Mouse (Mus musculus): ENCODE results near the gene Nkapd1. TPM values are rescaled to one million over a fixed set of nuclear protein-coding genes. Genes with fewer than 3 reads are reported as not detected.

The Nkapd1 gene
- polyA plus RNA-seq, 1 experiment from 2014 or later: 21.9 TPM

DNA sequence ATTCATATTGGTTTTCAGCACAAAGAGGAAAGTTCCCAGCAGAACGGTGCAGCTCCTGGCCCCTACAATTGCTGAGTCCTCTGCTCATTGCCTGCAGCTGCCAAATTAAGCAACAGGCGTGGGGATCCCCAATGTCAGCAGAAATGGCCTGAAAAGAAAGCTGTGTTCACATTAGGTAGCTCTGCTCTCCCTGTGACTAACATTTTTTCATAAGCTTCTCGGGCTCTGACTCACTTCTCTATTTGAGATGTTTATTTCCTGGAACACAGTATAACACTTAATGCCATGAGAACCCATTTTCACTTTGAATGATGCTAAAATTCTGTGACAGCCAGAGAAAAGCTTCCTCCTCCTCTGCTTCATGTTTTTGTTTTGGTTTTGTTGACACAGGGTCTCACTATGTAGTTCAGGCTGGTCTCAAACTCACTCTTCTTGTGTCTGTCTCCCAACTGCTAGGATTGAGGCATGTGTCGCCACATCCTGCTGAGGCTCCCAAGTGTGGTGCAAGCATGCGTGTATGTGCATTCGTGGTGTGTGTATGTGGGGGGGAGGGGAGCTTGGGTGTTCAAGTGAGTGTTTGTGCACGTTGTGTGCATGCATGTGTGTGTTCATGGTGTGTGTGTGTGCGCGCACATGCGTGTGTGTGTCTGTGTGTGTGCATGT is 26.3 kb downstream of the Nkapd1 start:
- no peak for ATAC-seq (ENCODE audit: low read depth)
- WGBS: 76% methylated on average over 10 of the region's 10 CpGs
- Histone ChIP-seq H3K4me2 (ENCODE audit: low read depth, low read length) (no peak overlapping the region), H3K4me1 (ENCODE audit: control insufficient read depth, insufficient read depth, low read length) (no peaks in the 10 kb centered on the region), H3K27ac (ENCODE audit: low read depth, low read length) (no peak overlapping the region), H3K4me3 (ENCODE audit: low read depth, low read length) (no peak overlapping the region), H3K36me3 (ENCODE audit: control insufficient read depth, insufficient read depth, low read length) (peaks cover 11% of the 10 kb centered on the region), H3K9ac (replicated peaks; ENCODE audit: low read depth, low read length) (no peak overlapping the region), H3K27me3 (ENCODE audit: control insufficient read depth, insufficient read depth, low read length) (no peaks in the 10 kb centered on the region), H3K9me3 (ENCODE audit: control insufficient read depth, low read length) (no peaks in the 10 kb centered on the region)

DNA sequence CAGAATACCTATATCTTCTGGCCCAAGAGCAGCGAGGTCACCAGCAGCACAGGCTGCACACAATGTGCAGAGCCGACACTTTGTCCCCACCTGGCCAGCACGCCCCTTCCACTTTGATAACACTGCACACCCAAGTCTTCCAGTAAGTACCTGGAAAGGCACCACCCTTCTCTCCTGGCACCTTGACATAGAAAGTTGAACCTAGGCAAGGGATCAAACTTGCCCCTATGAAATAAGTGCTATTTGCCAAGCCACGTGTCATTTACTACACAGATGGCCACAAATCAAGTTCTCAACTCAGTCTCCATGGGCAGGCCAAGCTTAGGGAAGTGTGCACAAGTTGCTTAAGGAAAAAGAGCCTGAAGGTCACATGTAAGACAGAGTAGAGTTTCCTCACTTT is 30.3 kb downstream of the Nkapd1 start:
- Histone ChIP-seq H3K4me1 (ENCODE audit: control insufficient read depth, insufficient read depth, low read length) (no peaks in the 10 kb centered on the region), H3K9ac (replicated peaks; ENCODE audit: low read depth, low read length) (no peak overlapping the region), H3K36me3 (ENCODE audit: control insufficient read depth, insufficient read depth, low read length) (no peaks in the 10 kb centered on the region), H3K27me3 (ENCODE audit: control insufficient read depth, insufficient read depth, low read length) (no peaks in the 10 kb centered on the region), H3K4me3 (ENCODE audit: low read depth, low read length) (no peak overlapping the region), H3K9me3 (ENCODE audit: control insufficient read depth, low read length) (no peaks in the 10 kb centered on the region), H3K4me2 (ENCODE audit: low read depth, low read length) (no peak overlapping the region), H3K27ac (ENCODE audit: low read depth, low read length) (no peak overlapping the region)
- ATAC-seq (ENCODE audit: low read depth): no peak
- WGBS: 87% methylated on average over 4 of the region's 4 CpGs

DNA sequence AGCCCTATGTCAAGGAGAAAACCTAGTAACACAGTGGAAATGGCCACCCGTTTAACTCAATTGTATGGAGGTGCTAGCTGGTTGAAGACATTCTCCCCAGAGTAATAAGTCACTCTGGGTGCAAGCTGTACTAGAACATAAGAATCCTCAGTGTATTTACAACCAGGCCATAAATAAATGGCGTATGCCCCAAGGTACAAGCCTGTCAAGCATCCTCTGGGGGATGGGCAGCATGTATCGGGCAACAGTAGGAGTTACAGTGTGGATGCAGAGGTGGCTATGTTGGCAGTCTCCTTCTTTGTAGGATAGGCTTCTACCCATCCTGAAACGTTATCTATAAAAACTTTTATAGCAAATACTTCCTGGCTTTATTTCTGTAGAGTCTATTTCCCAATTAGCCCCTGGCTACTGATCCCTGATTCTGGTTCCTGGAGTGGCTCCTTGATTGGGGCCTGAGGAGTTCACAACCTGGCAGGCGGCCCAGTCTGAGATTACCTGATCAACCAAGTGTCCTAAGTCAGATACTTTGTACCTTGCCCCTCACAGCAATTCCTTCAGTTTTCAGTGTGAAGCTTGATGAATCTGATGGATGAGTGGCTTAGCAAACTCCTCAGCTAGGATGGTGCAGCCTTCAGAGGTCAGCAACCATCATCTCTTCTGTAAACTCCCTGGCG is 32.0 kb downstream of the Nkapd1 start:
- H3K9ac ChIP-seq (replicated peaks; ENCODE audit: low read depth, low read length): no peak overlapping the region
- H3K9me3 ChIP-seq (ENCODE audit: control insufficient read depth, low read length): no peaks in the 10 kb centered on the region
- no peaks in the 10 kb centered on the region for H3K36me3 ChIP-seq (ENCODE audit: control insufficient read depth, insufficient read depth, low read length)
- no peak overlapping the region for H3K4me2 ChIP-seq (ENCODE audit: low read depth, low read length)
- H3K4me3 ChIP-seq (ENCODE audit: low read depth, low read length): no peak overlapping the region
- H3K4me1 ChIP-seq (ENCODE audit: control insufficient read depth, insufficient read depth, low read length): no peaks in the 10 kb centered on the region
- 77% methylated on average over 6 of the region's 6 CpGs for WGBS
- no peak overlapping the region for H3K27ac ChIP-seq (ENCODE audit: low read depth, low read length)
- H3K27me3 ChIP-seq (ENCODE audit: control insufficient read depth, insufficient read depth, low read length): no peaks in the 10 kb centered on the region
- no peak for ATAC-seq (ENCODE audit: low read depth)

DNA sequence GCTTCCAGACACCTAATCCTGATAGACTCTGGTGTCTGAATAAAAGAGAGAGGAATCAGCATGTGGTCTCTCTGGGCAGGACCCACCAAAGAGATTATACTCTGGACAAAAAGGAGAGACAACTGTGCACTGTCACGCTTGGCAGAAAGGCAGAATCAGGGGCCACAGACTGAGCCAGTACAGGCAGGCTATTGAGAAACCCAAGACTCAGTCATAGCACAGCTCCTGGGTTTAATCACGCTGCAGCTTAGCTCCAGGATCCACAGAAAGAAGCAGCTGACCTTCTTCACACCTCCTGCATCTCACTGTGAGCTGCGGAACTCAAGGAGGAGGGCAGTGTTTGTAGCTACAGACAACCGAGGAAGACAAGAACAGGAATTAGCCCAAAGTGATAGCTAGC is 36.9 kb downstream of the Nkapd1 start:
- H3K9ac ChIP-seq (replicated peaks; ENCODE audit: low read depth, low read length): no peak overlapping the region
- H3K9me3 ChIP-seq (ENCODE audit: control insufficient read depth, low read length): no peaks in the 10 kb centered on the region
- no peak for ATAC-seq (ENCODE audit: low read depth)
- H3K4me3 ChIP-seq (ENCODE audit: low read depth, low read length): no peak overlapping the region
- 49% methylated on average over 4 of the region's 4 CpGs for WGBS
- H3K36me3 ChIP-seq (ENCODE audit: control insufficient read depth, insufficient read depth, low read length): no peaks in the 10 kb centered on the region
- no peak overlapping the region for H3K4me2 ChIP-seq (ENCODE audit: low read depth, low read length)
- no peaks in the 10 kb centered on the region for H3K4me1 ChIP-seq (ENCODE audit: control insufficient read depth, insufficient read depth, low read length)
- H3K27me3 ChIP-seq (ENCODE audit: control insufficient read depth, insufficient read depth, low read length): no peaks in the 10 kb centered on the region
- H3K27ac ChIP-seq (ENCODE audit: low read depth, low read length): no peak overlapping the region

DNA sequence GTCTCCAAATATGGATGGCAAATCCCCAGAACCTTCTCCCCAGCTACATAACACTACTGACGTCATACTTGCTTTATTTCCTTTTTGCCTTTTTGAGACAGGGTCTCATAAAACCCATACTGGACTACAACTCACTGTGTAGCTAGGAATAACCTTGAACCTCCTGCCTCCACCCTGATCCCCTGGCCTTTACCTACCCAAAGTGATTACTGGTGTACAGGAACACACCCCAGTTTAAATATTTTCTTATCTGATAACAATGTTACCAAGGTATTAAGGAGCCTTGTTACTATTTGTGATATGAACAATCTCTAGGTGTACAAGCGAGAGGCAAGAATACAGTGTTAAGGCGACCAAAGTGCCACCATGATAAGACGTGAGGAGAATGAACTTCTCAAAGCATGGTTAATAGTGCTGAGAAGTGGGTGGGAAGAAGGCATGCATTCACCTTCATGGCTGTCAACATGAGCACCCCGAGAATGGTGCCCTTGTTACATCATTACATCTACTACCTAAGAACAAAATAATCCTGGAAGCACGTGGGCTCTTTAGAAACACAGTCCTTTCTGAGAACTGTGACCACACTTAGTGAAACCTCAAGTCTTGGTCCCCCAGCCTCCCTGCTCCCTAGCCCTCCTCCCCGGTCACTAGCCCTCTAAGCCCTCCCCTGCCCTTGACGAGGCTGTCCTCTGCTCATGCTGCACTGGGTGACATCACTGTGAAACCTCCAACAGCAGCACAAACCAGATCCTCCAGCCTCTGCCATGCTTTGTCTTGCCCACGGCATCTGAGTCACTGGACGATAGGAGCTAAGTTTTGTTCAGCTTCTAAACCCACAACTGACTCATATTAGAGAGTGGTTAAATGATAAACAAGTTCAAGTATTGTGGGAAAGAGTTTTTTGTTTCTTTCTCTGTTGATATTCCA is 47.4 kb downstream of the Nkapd1 start:
- WGBS: 88% methylated on average over 10 of the region's 10 CpGs
- no peak overlapping the region for H3K4me2 ChIP-seq (ENCODE audit: low read depth, low read length)
- ATAC-seq (ENCODE audit: low read depth): no peak
- H3K9ac ChIP-seq (replicated peaks; ENCODE audit: low read depth, low read length): no peak overlapping the region
- H3K36me3 ChIP-seq (ENCODE audit: control insufficient read depth, insufficient read depth, low read length): no peaks in the 10 kb centered on the region
- no peaks in the 10 kb centered on the region for H3K4me1 ChIP-seq (ENCODE audit: control insufficient read depth, insufficient read depth, low read length)
- no peak overlapping the region for H3K4me3 ChIP-seq (ENCODE audit: low read depth, low read length)
- no peaks in the 10 kb centered on the region for H3K9me3 ChIP-seq (ENCODE audit: control insufficient read depth, low read length)
- no peaks in the 10 kb centered on the region for H3K27me3 ChIP-seq (ENCODE audit: control insufficient read depth, insufficient read depth, low read length)
- H3K27ac ChIP-seq (ENCODE audit: low read depth, low read length): no peak overlapping the region

DNA sequence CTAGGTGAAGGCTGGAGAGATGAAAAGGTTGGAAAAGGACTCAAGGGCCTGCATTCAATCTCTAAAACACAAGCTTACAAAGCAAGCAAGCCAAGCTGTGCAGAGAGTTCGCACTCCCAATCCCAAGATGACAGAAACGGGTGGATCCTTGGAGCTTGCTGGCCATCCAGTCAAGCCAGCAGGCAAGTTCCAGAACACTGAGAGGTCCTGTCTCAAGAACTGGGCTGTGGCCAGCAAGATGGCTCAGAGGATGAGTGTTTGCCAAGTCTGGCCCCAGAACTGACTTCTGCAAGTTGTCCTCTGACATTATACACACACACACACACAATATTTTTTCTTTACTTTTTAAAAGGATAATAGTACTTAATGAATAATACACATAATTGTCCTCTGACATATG is 49.4 kb downstream of the Nkapd1 start:
- Histone ChIP-seq H3K27ac (ENCODE audit: low read depth, low read length) (no peak overlapping the region), H3K9me3 (ENCODE audit: control insufficient read depth, low read length) (no peaks in the 10 kb centered on the region), H3K27me3 (ENCODE audit: control insufficient read depth, insufficient read depth, low read length) (no peaks in the 10 kb centered on the region), H3K9ac (replicated peaks; ENCODE audit: low read depth, low read length) (no peak overlapping the region), H3K4me2 (ENCODE audit: low read depth, low read length) (no peak overlapping the region), H3K4me1 (ENCODE audit: control insufficient read depth, insufficient read depth, low read length) (no peaks in the 10 kb centered on the region), H3K4me3 (ENCODE audit: low read depth, low read length) (no peak overlapping the region), H3K36me3 (ENCODE audit: control insufficient read depth, insufficient read depth, low read length) (no peaks in the 10 kb centered on the region)
- WGBS: 89% methylated on average over 2 of the region's 2 CpGs
- ATAC-seq (ENCODE audit: low read depth): no peak

DNA sequence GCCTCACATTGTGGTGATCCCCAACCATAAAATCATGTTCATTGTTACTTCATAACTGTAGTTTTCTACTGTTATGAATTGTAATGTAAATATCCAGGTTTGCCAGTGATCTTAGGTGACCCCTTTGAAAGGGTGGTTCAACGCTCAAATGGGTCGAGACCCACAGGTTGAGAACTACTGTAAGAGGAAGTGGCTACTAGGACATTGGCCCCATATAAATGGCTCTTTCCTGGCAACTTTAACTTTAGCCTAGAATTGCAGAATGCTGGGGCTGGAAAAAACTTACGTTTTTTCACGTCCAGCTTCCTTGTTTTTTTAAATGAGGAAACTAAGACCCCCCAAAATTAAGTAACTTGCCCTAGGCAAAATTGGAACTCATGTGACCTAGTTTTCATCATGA is 49.9 kb downstream of the Nkapd1 start:
- ATAC-seq (ENCODE audit: low read depth): no peak
- no peak overlapping the region for H3K9ac ChIP-seq (replicated peaks; ENCODE audit: low read depth, low read length)
- H3K27me3 ChIP-seq (ENCODE audit: control insufficient read depth, insufficient read depth, low read length): no peaks in the 10 kb centered on the region
- H3K27ac ChIP-seq (ENCODE audit: low read depth, low read length): no peak overlapping the region
- no peaks in the 10 kb centered on the region for H3K9me3 ChIP-seq (ENCODE audit: control insufficient read depth, low read length)
- WGBS: 91% methylated on average over 4 of the region's 4 CpGs
- no peak overlapping the region for H3K4me2 ChIP-seq (ENCODE audit: low read depth, low read length)
- no peaks in the 10 kb centered on the region for H3K36me3 ChIP-seq (ENCODE audit: control insufficient read depth, insufficient read depth, low read length)
- H3K4me1 ChIP-seq (ENCODE audit: control insufficient read depth, insufficient read depth, low read length): no peaks in the 10 kb centered on the region
- no peak overlapping the region for H3K4me3 ChIP-seq (ENCODE audit: low read depth, low read length)

DNA sequence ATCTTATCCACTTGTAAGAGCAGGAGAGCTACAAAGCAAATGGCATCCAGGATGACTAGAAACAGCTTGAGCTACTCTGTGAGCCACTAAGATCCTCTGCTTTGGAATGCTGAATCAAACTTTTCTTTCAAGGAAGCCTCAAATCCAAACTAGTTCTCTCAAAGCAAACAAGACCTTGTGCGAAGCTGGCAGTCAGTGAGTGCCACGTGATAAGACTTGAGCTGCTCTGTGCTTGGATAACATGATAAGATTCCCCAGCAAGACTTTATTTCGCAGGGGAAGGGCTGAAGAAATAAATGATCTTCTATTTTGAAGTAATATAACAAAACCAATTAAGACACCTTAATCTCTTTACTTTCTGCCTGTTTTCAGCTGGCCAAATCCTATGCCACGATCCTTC is 51.3 kb downstream of the Nkapd1 start:
- no peaks in the 10 kb centered on the region for H3K9me3 ChIP-seq (ENCODE audit: control insufficient read depth, low read length)
- no peak overlapping the region for H3K9ac ChIP-seq (replicated peaks; ENCODE audit: low read depth, low read length)
- no peaks in the 10 kb centered on the region for H3K36me3 ChIP-seq (ENCODE audit: control insufficient read depth, insufficient read depth, low read length)
- WGBS: 86% methylated on average over 4 of the region's 4 CpGs
- ATAC-seq (ENCODE audit: low read depth): no peak
- H3K27ac ChIP-seq (ENCODE audit: low read depth, low read length): no peak overlapping the region
- no peak overlapping the region for H3K4me2 ChIP-seq (ENCODE audit: low read depth, low read length)
- no peak overlapping the region for H3K4me3 ChIP-seq (ENCODE audit: low read depth, low read length)
- no peaks in the 10 kb centered on the region for H3K27me3 ChIP-seq (ENCODE audit: control insufficient read depth, insufficient read depth, low read length)
- H3K4me1 ChIP-seq (ENCODE audit: control insufficient read depth, insufficient read depth, low read length): no peaks in the 10 kb centered on the region

DNA sequence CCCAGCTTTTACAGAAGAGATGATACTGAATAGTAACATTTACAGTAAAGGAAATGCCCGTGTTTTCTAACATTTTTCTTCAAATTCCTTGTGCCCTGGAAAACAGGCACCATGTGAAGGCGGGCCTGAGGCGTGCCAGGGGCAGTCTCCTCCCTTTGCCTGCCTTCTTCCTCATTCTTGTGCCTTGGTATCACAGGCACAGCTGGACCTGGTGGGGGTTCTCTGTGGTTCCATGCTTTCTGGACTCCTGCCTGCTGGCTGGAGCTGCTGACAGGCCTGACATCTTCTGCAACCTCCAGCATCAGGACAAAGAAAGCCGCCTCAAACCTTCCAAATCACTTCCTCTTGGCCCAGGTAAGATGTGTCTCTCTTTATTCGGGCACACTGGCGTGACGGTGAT is 52.1 kb downstream of the Nkapd1 start:
- Histone ChIP-seq H3K4me3 (ENCODE audit: low read depth, low read length) (no peak overlapping the region), H3K27me3 (ENCODE audit: control insufficient read depth, insufficient read depth, low read length) (no peaks in the 10 kb centered on the region), H3K4me1 (ENCODE audit: control insufficient read depth, insufficient read depth, low read length) (no peaks in the 10 kb centered on the region), H3K36me3 (ENCODE audit: control insufficient read depth, insufficient read depth, low read length) (no peaks in the 10 kb centered on the region), H3K4me2 (ENCODE audit: low read depth, low read length) (no peak overlapping the region), H3K9ac (replicated peaks; ENCODE audit: low read depth, low read length) (no peak overlapping the region), H3K27ac (ENCODE audit: low read depth, low read length) (no peak overlapping the region), H3K9me3 (ENCODE audit: control insufficient read depth, low read length) (no peaks in the 10 kb centered on the region)
- ATAC-seq (ENCODE audit: low read depth): no peak
- 81% methylated on average over 7 of the region's 7 CpGs for WGBS

Measured in neural tube, embryonic 14.5 days (tissue).